Mouse (Mus musculus): Measurements from ENCODE around the gene Gabbr1. TPM values are rescaled to one million over a fixed set of nuclear protein-coding genes. Genes with fewer than 3 reads are reported as not detected.

The Gabbr1 gene
- polyA plus RNA-seq, 1 experiment from 2014 or later: 8.6 TPM

DNA sequence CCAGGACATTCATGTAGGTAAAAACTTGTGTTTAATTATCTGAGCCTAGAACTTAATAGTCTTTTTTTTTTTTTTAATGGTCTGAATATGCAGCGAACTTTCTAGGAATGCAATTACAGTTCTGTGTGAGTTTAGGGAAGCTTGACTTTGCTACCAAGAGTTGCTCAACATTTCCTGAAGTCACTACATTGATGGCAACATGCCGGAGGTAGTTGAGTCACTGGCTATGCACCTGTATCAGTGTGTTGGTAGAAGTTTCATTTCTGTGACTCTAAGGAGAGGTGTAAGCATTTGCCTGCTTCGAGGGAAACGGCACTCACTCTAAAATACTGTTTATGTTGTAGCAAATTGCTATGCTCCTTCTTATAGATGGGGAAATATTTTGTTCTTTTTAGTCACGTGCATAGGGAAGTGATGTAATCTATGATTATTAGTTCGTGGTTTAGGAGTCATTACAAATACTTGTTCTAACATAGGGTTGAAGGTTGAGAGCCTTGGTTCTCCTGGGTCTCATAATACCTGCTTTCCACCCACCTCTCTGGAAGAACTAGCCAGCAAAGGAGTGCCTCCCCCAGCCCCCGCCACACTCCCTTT lies 1.0 kb upstream of the Gabbr1 start:
- 78% methylated on average over 7 of the region's 7 CpGs for WGBS

DNA sequence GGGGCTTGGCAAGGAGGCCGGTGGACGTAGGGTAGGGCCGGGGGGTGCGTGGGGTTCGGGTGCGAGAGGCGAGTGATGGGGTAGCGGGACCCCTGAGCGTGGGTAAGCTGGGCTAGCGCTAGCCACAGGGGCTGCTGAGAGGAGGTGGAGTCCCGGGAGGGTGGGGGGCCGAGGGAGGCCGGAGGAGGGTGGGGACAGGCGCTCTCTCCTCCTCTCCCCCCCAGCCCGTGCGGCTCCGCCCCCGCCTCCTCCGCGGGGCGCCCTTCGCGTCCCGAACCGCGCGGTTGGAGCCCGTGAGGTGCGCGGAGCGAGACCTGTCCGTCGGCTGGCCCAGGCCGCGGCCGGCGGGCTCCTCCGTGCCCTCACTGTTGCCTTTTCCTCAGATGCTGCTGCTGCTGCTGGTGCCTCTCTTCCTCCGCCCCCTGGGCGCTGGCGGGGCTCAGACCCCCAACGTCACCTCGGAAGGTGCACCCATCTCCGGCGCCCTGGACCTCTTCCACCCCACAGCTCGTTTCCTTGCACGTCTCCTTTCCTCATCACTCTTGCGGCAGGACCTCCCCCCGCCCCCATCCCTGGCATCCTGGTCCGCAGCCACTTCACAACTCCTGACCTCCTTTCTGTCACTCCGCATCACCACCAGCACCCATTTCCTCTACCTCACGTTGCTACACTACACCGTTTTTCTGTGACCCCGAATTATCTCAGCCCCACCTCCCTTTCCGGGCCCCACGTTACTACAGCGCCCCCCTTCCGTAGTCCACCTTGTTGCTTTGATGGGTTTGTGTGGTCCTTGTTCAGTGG lies 746 bp downstream of the Gabbr1 start:
- H3K4me3 ChIP-seq: peak overlapping the region; percentile 78
- no peaks in the 10 kb centered on the region for H3K9me3 ChIP-seq (replicated peaks)
- peaks cover 35% of the 10 kb centered on the region for H3K4me1 ChIP-seq (replicated peaks)
- H3K9ac ChIP-seq: peak overlapping the region; percentile 95
- 1% methylated on average over 38 of the region's 58 CpGs for WGBS
- H3K27me3 ChIP-seq (replicated peaks): peaks cover 10% of the 10 kb centered on the region
- H3K4me2 ChIP-seq: peak overlapping the region; percentile 100
- H3K36me3 ChIP-seq: no peaks in the 10 kb centered on the region
- peak overlapping the region; percentile 56; the same call in 1 of the 2 replicates for H3K27ac ChIP-seq (ENCODE audit: poor library complexity, severe bottlenecking)
- peak; percentile 80 for ATAC-seq (ENCODE audit: insufficient number of reproducible peaks, low FRiP score)

More for the DNA sequence above, 1.0 kb upstream of the Gabbr1 start:
- no peak overlapping the region for H3K27ac ChIP-seq (ENCODE audit: poor library complexity, severe bottlenecking)
- no peaks in the 10 kb centered on the region for H3K9me3 ChIP-seq (replicated peaks)
- peak overlapping the region; percentile 100 for H3K4me2 ChIP-seq
- no peak for ATAC-seq (ENCODE audit: insufficient number of reproducible peaks, low FRiP score)
- H3K4me3 ChIP-seq: peak overlapping the region; percentile 78; the same call in 1 of the 2 replicates
- H3K27me3 ChIP-seq (replicated peaks): peaks cover 10% of the 10 kb centered on the region
- no peaks in the 10 kb centered on the region for H3K36me3 ChIP-seq
- H3K4me1 ChIP-seq (replicated peaks): peaks cover 18% of the 10 kb centered on the region
- 0 out of 2 replicates have a peak overlapping the region, but pooled peaks have one; percentile 95 for H3K9ac ChIP-seq

GRCm38 (mm10) chr17:37047332-37047976 lies 1.7 kb downstream of the Gabbr1 start:
- Histone ChIP-seq H3K9ac (peak overlapping the region; percentile 95; the same call in 1 of the 2 replicates), H3K4me3 (peak overlapping the region; percentile 78), H3K4me1 (replicated peaks) (peaks cover 37% of the 10 kb centered on the region), H3K36me3 (no peaks in the 10 kb centered on the region), H3K27ac (ENCODE audit: poor library complexity, severe bottlenecking) (no peak overlapping the region), H3K9me3 (replicated peaks) (no peaks in the 10 kb centered on the region), H3K27me3 (replicated peaks) (peaks cover 10% of the 10 kb centered on the region), H3K4me2 (peak overlapping the region; percentile 100)
- WGBS: 25% methylated on average over 19 of the region's 19 CpGs
- no peak for ATAC-seq (ENCODE audit: insufficient number of reproducible peaks, low FRiP score)

- no peak overlapping the region for H3K27ac ChIP-seq (ENCODE audit: poor library complexity, severe bottlenecking)
- no peak overlapping the region for H3K4me2 ChIP-seq
- H3K27me3 ChIP-seq (replicated peaks): peaks cover 10% of the 10 kb centered on the region
- no peaks in the 10 kb centered on the region for H3K9me3 ChIP-seq (replicated peaks)
- H3K4me3 ChIP-seq: no peak overlapping the region
- no peak overlapping the region for H3K9ac ChIP-seq
- 29% methylated on average over 3 of the region's 3 CpGs for WGBS
- H3K4me1 ChIP-seq (replicated peaks): peaks cover 37% of the 10 kb centered on the region
- no peak for ATAC-seq (ENCODE audit: insufficient number of reproducible peaks, low FRiP score)
- H3K36me3 ChIP-seq: no peaks in the 10 kb centered on the region
Measured at GRCm38 (mm10) chr17:37047981-37048380, 2.2 kb downstream of the Gabbr1 start.

DNA sequence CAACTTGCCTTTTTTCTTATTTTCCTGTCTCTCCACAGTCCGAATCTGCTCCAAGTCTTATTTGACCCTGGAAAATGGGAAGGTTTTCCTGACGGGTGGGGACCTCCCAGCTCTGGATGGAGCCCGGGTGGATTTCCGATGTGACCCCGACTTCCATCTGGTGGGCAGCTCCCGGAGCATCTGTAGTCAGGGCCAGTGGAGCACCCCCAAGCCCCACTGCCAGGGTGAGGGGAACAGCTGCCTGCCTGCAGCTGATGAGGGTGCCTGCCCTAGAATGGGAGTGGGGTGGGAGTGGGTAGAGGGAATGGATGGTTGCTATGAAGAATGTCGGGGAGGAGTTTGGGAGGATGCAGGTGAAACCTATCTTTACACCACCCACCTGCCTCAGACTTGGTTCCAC lies 2.6 kb downstream of the Gabbr1 start:
- ATAC-seq (ENCODE audit: insufficient number of reproducible peaks, low FRiP score): no peak
- Histone ChIP-seq H3K27ac (ENCODE audit: poor library complexity, severe bottlenecking) (no peak overlapping the region), H3K9ac (no peak overlapping the region), H3K4me2 (no peak overlapping the region), H3K4me3 (no peak overlapping the region), H3K9me3 (replicated peaks) (no peaks in the 10 kb centered on the region), H3K36me3 (no peaks in the 10 kb centered on the region), H3K27me3 (replicated peaks) (peaks cover 10% of the 10 kb centered on the region), H3K4me1 (replicated peaks) (peaks cover 37% of the 10 kb centered on the region)
- WGBS: 60% methylated on average over 7 of the region's 7 CpGs

- Histone ChIP-seq H3K9ac (peak overlapping the region; percentile 78), H3K27me3 (replicated peaks) (peaks cover 10% of the 10 kb centered on the region), H3K27ac (ENCODE audit: poor library complexity, severe bottlenecking) (no peak overlapping the region), H3K36me3 (peaks cover 13% of the 10 kb centered on the region), H3K9me3 (replicated peaks) (no peaks in the 10 kb centered on the region), H3K4me2 (peak overlapping the region; percentile 96), H3K4me3 (peak overlapping the region; percentile 62), H3K4me1 (replicated peaks) (peaks cover 37% of the 10 kb centered on the region)
- 0 out of 2 replicates have a peak, but pooled peaks have one; percentile 22 for ATAC-seq (ENCODE audit: insufficient number of reproducible peaks, low FRiP score)
- 3% methylated on average over 39 of the region's 39 CpGs for WGBS
Measured at GRCm38 (mm10) chr17:37049570-37050310, 4.0 kb downstream of the Gabbr1 start.

- Histone ChIP-seq H3K27me3 (replicated peaks) (peaks cover 10% of the 10 kb centered on the region), H3K9ac (peak overlapping the region; percentile 78), H3K4me2 (peak overlapping the region; percentile 96), H3K36me3 (peaks cover 20% of the 10 kb centered on the region), H3K4me3 (peak overlapping the region; percentile 62), H3K27ac (ENCODE audit: poor library complexity, severe bottlenecking) (no peak overlapping the region), H3K4me1 (replicated peaks) (peaks cover 35% of the 10 kb centered on the region), H3K9me3 (replicated peaks) (no peaks in the 10 kb centered on the region)
- peak; percentile 58 for ATAC-seq (ENCODE audit: insufficient number of reproducible peaks, low FRiP score)
- WGBS: under 1% methylated on average over 21 of the region's 22 CpGs
Measured at GRCm38 (mm10) chr17:37050399-37050798, 4.6 kb downstream of the Gabbr1 start.

GRCm38 (mm10) chr17:37050876-37051275 lies 5.1 kb downstream of the Gabbr1 start:
- ATAC-seq (ENCODE audit: insufficient number of reproducible peaks, low FRiP score): no peak
- Histone ChIP-seq H3K27ac (ENCODE audit: poor library complexity, severe bottlenecking) (no peak overlapping the region), H3K9ac (peak overlapping the region; percentile 78), H3K9me3 (replicated peaks) (no peaks in the 10 kb centered on the region), H3K4me2 (peak overlapping the region; percentile 96), H3K4me1 (replicated peaks) (peaks cover 34% of the 10 kb centered on the region), H3K36me3 (peaks cover 24% of the 10 kb centered on the region), H3K27me3 (replicated peaks) (peaks cover 10% of the 10 kb centered on the region), H3K4me3 (peak overlapping the region; percentile 62)
- WGBS: 3% methylated on average over 27 of the region's 27 CpGs

GRCm38 (mm10) chr17:37051745-37052144 lies 6.0 kb downstream of the Gabbr1 start:
- WGBS: 45% methylated on average over 4 of the region's 4 CpGs
- Histone ChIP-seq H3K27ac (ENCODE audit: poor library complexity, severe bottlenecking) (no peak overlapping the region), H3K27me3 (replicated peaks) (peaks cover 10% of the 10 kb centered on the region), H3K4me2 (no peak overlapping the region), H3K9ac (no peak overlapping the region), H3K36me3 (peaks cover 32% of the 10 kb centered on the region), H3K9me3 (replicated peaks) (no peaks in the 10 kb centered on the region), H3K4me1 (replicated peaks) (peaks cover 31% of the 10 kb centered on the region), H3K4me3 (no peak overlapping the region)
- ATAC-seq (ENCODE audit: insufficient number of reproducible peaks, low FRiP score): no peak

DNA sequence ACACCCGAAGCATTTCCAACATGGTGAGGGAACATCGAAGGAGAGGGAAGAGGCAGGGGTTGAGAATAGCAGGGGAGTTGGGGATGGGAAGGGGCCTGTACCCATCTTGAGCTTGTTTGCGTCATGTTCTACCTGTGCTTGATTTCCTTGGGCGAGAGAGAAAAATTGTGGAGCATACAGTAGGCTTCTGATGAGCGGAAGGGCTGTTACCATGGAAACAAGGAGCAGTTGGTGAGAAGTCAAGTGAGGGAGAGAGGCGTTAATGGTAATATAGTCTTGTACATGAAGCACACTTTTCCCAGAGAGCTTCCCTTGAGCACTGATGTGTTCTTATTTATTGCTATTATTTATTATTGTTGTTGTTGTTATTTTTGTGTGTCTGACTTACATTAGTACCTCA lies 11.2 kb downstream of the Gabbr1 start:
- Histone ChIP-seq H3K4me3 (no peak overlapping the region), H3K27ac (ENCODE audit: poor library complexity, severe bottlenecking) (no peak overlapping the region), H3K4me1 (replicated peaks) (no peaks in the 10 kb centered on the region), H3K27me3 (replicated peaks) (no peaks in the 10 kb centered on the region), H3K36me3 (peaks cover 57% of the 10 kb centered on the region), H3K9me3 (replicated peaks) (no peaks in the 10 kb centered on the region), H3K9ac (no peak overlapping the region), H3K4me2 (no peak overlapping the region)
- ATAC-seq (ENCODE audit: insufficient number of reproducible peaks, low FRiP score): no peak
- WGBS: 86% methylated on average over 6 of the region's 6 CpGs
